Mouse (Mus musculus) retina, postnatal 1 day (tissue): ENCODE data around the gene Cep112.
A peak's percentile ranks its signal among the peaks of the same experiment; 100 is the strongest.

Experiments
- DNase-seq: peaks from one replicate; pipeline ENCODE4 v3.0.0-alpha.2; 2012

Cep112 gene

DNA sequence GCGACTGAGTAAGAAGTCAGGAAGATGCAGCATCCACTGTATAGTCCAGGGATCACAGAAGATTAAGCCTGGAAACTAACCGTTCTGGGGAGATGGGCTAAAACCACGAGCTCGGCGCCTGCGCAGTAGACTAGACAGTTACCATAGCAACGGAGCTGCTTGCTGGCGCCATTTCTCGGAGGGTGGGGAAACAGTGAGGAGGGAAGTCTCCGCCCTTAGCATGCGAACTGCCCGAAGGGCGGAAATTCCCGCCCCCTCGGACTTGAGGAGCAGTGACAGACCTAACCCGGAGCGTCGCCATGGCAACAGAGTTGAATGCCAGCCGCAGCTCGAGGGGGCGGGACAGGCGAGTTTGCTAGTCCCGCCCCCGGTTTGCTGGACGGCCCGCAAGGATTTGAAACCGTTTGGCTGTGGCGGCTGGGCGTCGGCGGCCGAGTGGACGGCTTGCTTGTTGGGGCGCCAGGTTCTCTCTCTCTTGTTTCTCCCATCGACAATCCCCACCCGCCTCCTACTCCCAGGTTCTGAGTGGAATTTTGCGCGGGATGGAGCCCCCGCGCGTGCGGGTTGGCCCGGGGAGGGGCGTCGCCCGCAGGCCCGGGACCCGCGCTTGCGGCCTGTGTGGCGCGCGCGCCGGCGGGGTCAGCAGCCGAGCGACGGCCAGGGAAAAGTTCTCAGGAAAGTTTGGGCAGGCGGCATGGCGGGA is at the start of gene Cep112:
Gene Cep112, plus strand, starts transcription at position 304 of the 703 bp plus-strand sequence.
- DNase-seq: peak; percentile 100

DNA sequence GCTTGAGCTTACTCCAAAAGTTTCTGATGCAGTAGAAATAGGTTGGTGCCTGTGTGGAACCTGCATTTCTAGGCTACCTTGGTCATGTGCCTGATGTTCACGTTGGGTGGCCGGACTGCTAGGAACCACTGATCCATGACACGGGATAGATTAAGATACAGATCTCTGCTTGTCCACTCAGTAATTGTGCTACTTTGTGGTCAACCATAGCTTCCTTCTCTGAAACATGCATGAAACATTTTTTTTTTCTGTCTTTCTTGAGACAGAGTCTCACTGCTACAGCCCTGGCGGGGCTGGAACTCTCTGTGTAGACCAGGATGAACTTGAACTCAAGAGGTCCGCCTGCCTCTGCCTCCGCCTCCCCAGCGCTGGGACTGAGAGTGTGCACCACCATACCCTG is 48.2 kb upstream of the Cep112 start:
- no peak for DNase-seq

DNA sequence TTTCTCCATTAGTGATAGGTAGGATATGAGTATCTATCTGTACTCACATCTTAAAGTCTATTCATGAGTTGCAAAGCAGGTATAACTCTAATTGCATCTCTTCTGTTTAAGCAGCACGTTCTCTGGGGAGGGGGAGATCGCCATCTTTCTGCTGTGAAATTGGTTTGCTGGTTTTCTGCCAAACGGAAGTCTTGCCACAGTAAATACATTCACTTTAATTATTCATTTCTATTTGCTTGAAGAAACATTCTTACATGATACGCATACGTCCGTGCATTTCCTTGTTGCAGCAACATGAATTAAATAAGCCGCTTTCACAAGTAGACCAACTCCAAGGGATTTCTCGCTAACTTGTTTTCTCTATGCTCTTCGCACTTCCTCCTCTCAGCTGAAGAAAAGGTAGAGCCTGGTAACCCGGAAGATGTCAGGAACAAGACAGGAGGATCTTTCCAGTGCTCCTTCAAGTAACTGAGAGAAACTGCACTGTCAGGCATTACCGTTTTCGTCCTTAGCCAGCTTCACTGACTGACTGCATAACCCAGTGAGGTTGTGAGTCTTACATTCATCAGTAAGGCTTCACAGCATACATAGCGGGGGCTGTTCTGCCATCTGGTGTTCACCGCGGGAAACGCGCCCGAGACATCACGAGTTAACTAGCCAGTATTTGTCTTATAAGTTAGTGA is 47.2 kb upstream of the Cep112 start:
- peak; percentile 82 for DNase-seq

DNA sequence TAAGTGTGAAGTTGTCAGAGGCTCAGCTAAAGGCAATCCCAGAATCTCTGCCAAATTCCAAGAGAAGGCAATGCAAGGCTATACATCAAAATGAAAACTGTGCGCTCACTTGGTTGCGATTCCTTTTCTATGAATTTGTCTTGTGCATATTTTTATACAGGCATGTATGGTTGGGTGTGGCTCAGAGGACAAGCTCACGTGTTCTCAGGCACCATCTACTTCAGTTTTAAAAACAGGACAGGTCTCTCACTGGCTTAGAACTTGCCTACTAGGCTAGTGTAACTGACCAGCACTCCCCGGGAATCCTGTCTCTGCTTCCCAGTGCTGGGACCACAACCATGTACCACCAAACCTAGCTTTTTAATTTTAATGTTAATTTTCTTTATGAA is 46.6 kb upstream of the Cep112 start:
- DNase-seq: no peak

DNA sequence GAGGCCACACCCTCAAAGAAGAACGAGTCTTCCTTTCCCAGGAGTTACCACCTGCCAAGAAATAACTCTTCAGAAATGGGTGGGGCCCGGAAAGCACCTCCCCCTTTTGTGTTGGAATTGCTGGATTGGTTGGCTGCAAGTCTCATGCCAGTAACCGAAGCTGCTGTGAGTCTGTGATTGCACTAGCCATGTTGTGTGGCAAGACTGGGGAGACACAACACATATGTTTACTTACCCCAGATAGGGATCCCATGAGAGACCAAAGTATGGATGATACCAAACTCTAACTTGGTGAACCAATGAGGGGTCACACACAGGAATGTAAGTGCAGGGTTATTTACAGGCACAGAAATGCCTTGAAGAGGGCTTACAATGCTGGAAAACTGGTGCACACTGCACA is 42.3 kb upstream of the Cep112 start:
- no peak for DNase-seq

GRCm38 (mm10) chr11:108384920-108385665 is 39.9 kb upstream of the Cep112 start:
- peak; percentile 50 for DNase-seq

- no peak for DNase-seq
Observed at GRCm38 (mm10) chr11:108385666-108386024, 39.3 kb upstream of the Cep112 start.

DNA sequence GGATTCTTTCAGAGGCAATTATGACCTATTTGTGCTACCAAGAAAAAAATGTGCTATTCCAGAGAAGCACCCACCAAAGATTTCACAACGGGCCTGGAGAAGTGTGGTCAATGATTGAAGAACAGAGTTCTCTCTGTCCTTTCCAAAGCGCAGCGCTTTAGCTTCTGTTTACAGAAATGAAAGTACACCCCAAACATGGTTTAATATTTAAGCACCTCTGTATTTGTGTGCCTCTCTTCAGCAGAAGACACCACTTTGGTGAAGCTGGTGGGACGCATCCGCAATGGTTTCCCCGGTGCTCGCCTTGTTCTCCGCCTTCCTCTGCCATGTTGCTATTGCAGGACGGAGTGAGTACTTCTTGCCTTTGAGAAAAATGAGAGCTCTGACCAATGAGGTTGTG is 29.9 kb upstream of the Cep112 start:
- DNase-seq: no peak

DNA sequence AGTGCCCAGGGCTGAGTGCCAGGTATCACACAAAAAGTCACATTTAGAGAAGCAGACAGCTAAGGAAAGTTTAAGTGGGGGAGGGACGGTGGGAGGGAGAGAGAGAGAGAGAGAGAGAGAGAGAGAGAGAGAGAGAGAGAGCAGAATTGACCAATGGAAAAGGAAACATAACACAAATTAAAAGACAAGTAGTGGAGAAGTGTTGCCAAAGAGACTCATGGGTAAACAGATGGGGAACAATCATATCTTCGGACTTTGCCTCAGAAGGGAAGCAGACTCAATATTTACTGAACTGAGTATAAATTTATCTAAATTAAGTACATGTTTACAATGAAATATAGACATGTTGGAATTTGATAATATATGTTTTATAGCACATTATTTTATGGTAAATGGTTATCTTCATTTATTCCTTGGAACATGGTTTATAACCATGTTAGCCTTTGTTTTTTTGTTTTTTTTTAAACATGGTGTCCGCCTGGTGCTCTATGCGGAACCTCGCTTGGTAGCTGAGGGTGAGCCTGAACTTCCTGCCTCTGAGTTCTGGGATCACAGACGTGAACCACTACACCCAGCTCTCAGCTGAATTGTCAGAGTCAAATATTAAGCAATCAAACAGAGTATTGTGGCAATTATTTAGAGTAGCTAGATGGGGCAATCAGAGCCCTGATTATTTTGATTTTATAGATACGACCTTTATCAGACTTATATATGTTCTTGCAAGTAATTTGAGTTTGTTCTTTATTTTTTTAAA is 28.7 kb upstream of the Cep112 start:
- DNase-seq: no peak

DNA sequence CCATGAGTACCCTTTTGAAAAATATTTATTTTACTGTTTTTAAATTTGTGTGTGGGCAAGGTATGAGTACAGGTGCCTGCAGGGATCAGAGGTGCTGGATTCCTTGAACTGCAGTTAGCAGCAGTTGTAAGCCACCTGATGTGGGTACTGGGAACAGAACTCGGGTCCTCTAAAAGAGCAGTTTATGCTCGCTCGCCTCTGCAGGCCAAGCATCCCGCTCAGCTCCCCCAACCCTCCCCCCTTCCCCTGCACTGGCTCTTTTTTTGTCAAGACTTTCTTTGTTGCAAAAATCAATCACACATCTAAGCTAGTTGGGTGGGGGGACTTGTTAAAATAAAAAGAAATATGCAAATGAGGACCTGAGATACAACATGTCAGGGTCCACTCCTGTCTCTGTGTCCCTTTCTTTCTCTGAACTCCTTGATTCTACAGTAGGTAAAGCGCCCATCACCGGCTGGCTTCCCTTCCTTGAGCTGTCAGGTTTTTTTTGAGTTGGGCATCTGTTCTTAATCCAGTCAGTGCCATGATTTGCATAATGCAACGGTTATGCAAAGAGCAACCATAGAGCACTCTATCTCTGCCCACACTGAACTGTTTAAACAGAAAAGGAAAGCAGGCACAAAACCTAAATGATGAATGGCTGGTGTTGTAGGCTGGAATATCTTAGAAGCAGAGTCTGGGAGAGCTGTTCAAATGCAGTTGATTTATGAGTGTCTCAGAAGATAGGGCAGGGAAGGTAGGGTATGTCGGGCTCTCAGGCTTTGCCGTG is 14.9 kb upstream of the Cep112 start:
- DNase-seq: no peak

- no peak for DNase-seq
Observed at GRCm38 (mm10) chr11:108416360-108416759, 8.6 kb upstream of the Cep112 start.

DNA sequence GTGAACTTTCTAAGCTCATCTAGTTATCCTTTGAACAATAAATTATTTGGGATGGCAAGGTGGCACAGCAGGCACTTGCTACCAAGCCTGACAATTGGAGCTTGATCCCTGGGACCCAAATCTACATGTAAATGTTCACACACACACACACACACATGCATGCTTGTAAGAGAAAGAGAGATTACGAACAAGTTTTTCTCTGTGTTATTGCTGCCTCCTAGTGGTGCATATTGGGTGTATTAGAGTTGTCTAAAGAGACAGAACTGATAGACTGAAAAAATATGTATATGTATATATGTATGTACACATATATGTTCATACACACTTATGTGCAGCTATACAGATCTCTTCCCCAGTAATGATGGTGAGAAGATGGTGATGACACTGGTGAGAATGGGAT is 6.5 kb upstream of the Cep112 start:
- DNase-seq: peak; percentile 82

- no peak for DNase-seq
Observed at GRCm38 (mm10) chr11:108419242-108419641, 5.8 kb upstream of the Cep112 start.

GRCm38 (mm10) chr11:108420751-108421150 is 4.2 kb upstream of the Cep112 start:
- DNase-seq: peak; percentile 24

DNA sequence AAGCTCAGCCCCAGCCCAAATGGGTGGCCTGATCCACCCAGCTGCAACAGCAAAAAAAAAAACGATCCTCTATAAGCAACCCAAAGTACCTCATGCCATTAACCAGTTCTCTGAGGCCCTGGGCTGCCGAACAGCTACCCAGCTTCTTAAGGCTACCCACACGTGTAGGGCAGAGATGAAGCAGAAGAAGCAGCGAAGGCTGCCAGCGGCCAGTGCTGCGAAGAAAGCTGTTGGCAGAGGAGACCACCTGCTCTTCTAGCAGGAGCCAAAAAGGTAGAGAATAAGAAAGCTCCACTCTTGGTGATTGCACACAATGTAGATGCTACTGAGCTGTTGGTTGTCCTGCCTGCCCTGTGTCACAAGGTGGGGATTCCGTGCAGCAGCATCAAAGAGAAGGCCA is 1.8 kb upstream of the Cep112 start:
- no peak for DNase-seq

DNA sequence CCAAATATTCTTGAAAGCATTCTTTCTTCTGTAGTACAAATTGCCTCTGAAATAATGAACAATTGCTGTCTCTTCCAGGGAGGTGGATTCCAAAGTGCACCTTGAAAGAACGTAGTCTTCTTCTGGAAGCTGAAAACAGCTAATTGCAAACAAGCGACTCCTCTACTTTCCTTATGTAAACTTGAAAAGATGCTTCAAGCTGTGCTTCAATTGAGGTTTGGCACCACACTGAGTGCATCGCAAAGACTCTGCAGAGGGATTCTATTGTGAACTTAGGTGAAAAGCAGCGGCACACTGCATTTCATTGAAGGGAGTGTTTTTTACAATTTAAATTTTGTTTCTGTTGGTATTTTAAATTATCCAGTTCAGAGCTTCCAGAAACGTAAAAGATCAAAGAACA is 881 bp upstream of the Cep112 start:
- DNase-seq: no peak

DNA sequence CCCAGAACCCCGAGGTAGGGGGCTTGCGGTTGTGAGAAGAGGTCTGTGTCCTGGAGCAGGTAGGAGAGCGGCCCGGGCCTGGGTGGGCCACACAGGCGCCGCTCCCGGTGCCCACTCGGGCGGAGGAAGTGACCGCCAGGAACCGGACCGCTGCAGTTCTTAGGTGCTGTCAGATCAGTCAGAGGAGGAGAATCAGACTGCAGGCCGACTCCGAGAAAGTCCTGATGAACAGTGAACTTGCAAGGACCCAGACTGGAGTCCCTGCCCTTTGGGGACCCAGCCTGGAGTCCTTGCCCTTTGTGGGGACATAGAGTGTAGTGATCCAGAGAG is 565 bp downstream of the Cep112 start:
- DNase-seq: no peak

DNA sequence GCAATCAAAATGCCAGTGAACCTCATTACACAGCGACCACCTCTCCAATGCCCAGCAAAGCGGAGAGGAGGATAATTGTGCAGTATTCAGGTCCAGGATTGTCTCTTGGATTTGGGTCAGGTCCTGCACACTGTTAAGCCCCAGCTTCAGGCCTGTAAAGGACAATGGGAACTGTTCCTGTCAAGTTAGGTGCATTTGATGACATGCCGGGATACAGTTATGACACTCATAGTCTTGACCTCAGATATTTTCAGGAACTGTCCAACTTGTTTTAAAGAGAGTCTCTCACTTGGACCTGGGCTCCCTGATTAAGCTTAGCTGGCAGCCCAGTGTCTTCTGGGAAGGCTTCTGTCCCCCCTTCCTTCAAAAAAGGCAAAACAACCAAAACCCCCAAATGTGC is 1.1 kb downstream of the Cep112 start:
- DNase-seq: peak; percentile 38

DNA sequence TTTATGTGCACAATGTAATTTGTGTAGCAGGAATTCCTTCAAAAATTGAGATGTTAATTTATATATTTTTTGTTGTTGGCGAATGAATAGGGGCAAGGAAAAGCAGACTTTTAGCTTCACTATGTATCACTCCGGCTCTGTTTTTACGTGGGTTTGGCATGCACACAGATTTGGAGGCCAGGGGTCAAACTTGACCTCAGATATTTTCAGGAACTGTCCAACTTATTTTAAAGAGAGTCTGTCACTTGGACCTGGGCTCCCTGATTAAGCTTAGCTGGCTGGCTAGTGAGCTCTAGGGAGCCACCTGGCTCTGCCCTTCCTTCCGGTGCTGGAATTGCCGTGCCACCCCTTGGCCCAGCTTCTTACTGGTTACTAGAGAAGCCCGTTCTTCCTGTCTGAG is 2.2 kb downstream of the Cep112 start:
- no peak for DNase-seq

- DNase-seq: no peak
Observed at GRCm38 (mm10) chr11:108429076-108429475, 4.1 kb downstream of the Cep112 start.

DNA sequence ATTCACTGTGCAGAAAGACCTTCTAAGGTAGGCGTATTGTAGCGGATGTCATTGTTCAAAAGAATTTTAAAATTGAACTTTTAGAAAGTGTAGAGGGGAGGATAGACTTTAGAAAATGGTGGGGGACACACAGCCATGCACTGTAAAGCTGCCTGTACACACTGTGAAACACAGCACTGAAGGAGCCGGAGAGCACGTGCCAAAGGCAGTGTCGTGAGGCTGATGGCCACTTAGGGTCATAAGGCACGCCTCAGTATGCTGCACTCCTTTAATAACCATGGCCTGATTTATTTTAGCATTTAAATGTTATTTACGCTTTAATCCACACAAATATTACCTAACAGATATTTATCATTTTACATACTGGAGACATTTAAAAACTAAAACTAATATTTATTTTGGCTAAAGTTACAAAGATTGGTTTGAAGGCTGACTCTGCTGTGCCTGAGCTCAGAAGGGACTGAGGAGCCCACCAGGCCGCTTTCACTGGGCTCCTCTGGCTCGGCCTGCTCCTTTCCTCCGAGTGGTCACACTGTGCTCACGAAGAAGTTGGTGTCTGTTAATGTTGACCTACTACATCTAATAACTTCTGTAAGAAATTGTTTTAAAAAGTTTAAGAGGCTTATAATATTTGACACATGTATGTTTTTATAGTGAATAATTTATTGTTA is 19.0 kb downstream of the Cep112 start:
- no peak for DNase-seq

DNA sequence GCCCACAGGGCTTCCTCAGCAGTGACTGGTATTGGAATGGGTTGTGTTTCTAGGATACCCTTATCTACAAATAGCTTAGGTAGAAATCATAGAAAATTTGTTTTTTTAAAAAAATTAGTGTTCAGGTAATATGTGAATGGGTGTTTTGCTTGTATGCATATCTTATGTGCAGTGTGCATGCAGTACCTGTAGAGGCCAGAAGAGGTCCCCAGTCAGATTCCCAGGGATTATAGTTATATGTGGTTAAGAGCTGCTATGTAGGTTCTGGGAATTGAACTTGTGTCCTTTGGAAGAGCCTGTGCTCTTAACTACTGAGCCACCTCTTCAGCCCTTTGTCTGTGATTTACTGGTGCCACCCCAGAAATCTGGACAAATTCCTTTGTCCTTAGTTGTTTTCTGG is 22.2 kb downstream of the Cep112 start:
- DNase-seq: peak; percentile 29
